Mouse (Mus musculus): ENCODE results near the gene Ptprm.

Ptprm gene

GRCm38 (mm10) chr17:66701358-66702184, 652.7 kb downstream of the Ptprm start:
- no peak for DNase-seq

GRCm38 (mm10) chr17:66699896-66700295, 654.4 kb downstream of the Ptprm start:
- no peak for DNase-seq

- DNase-seq: no peak
These were observed 656.6 kb downstream of the Ptprm start for GRCm38 (mm10) chr17:66697650-66698049.

GRCm38 (mm10) chr17:66696531-66697172, 657.6 kb downstream of the Ptprm start:
- no peak for DNase-seq

- DNase-seq: no peak
These were observed 659.9 kb downstream of the Ptprm start for GRCm38 (mm10) chr17:66694326-66694725.

DNA sequence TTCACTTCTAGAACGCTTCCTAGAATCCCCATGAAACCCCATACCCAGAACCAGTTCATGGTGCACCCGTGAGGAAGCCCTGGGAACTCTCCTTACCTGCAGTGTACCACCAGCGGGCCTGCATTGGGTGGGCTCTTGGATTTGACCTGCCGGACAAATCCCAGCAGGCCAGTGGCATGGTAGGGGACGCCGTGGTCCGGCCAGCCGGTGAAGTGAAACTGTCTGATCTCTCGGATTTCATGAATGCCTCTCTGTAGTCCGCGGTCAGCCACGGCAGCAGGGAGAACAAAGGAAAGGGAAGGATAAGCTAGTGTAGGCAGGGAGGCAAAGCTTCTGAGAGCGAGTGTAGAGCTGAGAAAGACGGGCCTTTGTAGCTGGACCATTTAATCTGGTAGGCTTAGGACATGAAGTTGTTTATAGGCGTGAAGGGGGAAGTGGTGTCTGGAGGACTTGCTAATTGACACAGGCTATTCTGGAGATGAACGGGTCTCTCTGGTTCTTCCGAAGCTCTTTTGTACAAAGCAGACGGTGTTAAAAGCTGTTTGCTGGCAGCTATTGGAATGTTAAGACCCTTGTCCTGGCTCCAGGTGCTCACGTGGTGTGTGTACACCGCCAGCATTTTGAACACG, 660.5 kb downstream of the Ptprm start:
- DNase-seq: no peak

DNA sequence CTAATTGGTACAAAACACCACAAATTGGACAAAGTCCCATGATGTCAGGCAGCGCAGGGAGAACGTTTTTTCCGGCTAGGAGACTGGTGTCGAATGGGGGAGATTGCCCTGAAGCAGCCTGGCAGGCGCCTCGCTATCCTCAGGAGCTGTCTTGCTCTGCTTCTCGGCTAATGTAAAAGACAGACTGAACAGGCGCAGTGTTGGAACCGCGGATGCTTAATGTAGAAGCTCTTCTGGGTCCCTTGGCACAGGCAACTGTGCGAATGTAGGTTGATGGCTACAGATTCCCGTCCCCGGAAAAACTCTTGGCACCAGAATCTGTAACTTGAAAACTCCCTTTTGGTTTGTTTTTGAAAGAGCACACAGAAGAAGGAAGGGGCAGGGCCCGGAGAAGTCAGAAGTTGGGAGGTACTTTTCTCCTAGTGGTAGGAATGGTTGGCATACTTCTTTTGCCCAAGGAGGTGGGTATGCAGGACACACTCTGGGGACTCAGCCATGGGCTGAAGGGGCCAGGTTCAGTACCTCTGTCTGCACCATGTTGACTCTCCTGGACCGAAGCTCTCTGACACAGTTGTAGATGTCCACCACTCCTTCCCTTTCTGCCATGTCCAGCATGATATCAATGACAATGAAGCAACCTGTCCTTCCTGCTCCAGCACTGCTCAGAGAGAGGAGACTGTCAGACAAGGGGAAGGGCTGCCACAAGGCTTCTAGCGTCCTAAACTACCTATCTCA, 661.1 kb downstream of the Ptprm start:
- no peak for DNase-seq

DNA sequence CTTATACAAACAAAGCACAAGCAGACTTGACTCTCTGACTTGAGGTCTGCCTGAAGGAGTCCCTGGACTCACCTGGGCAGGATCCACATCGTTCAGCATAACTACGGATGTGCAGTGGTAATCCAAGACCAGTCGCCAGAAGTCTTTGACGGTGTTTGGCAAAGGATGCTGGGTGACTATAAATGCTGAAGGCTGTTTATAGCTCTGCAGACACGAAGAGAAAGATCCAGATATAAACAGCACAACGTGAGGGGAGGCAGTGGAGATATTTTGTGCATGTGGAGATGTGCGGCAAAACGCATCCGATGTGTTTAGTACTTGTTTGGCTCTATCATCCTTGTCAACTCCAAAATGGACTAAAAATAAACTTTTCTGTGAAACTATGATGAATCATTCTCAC, 666.1 kb downstream of the Ptprm start:
- DNase-seq: no peak

- DNase-seq: no peak
These were observed 666.7 kb downstream of the Ptprm start for GRCm38 (mm10) chr17:66687543-66687942.

GRCm38 (mm10) chr17:66686701-66687489, 667.4 kb downstream of the Ptprm start:
- DNase-seq: no peak

- DNase-seq: no peak
These were observed 670.8 kb downstream of the Ptprm start for GRCm38 (mm10) chr17:66683411-66683810.

GRCm38 (mm10) chr17:66680662-66681061, 673.6 kb downstream of the Ptprm start:
- peak; percentile 63 for DNase-seq

DNA sequence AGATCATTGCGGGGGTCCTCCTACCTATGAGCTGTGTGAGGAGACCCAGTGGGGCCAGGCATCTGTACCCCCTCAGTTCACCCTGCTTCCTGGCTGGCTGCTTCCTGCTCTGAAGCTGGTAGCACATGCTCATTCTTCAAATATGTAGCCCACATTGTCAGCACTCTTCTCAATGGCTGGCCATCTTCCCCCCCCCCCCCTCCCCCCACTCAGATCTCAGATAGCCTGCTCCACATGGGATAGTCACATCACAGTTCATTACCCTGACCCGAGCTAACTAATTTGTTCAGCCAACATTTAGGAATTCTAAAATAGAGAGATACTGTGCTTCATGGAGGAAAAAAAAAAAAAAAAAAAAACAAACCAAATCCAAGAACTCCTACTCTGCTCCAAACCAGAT, 679.6 kb downstream of the Ptprm start:
- DNase-seq: no peak

DNA sequence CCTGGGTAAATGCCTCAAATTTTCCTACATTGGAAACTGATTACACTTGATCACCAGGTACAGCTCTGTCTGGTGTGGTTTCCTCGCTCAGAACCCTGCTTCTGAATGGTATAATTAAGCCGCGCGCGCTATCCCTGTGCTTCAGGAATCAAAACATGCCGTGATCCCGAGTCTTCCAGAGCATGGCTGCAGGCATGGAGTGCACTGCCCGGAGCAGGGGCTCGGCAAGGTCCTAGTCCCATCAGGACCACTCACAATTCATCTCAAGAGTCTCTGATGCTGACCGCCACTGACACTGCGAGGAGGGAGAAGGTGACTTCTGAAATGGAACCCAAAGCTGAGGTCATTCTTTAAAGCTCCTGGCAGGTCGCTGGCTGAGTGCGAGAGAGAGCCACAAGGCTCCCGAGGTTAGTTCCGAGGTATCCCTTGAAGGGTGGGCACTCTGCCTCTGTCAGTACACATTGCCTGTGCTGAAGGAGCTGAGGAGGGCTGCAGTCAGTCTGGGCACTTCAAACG, 682.5 kb downstream of the Ptprm start:
- DNase-seq: no peak

DNA sequence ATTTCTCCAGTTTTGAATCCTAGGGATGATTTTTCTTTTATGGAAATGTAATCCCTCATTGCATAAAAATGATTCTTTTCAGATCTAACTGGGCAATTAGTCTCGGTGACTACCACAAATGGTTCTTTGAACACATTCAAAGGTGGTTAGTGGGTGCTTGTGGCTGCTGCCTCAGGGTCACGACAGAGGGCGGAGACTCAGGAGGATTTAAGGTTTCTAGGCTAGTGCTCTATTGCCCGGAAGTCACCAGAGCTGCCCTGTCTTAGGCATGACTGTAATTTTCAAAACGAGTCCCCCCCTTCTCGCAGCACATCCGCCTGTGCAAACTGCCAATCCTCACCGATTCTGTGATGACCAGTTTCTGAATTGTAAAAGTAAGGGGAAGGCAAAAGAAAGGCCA, 683.0 kb downstream of the Ptprm start:
- DNase-seq: no peak

- DNase-seq: no peak
These were observed 688.5 kb downstream of the Ptprm start for GRCm38 (mm10) chr17:66665791-66666190.

GRCm38 (mm10) chr17:66665201-66665756, 689.0 kb downstream of the Ptprm start:
- no peak for DNase-seq

GRCm38 (mm10) chr17:66664796-66665195, 689.5 kb downstream of the Ptprm start:
- DNase-seq: no peak

DNA sequence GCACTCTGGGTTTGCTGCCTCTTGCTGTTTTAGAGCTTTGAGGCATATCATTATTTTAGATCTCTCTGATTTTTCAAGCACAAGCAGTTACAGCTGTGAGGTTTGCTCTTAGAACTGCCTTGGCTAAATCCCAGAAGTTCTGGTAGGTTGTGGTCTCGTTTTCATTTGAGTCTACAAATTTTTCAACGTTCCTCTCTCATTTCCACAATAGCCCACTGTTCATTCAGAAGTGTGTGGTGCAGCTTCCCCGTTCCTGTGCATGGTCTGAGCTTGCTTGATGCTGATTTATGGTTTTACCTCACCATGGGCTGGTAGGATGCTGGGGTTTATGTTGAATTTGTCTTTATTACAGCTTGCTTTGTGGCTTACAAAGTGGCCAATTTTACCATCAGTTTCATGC, 695.0 kb downstream of the Ptprm start:
- DNase-seq: no peak

DNA sequence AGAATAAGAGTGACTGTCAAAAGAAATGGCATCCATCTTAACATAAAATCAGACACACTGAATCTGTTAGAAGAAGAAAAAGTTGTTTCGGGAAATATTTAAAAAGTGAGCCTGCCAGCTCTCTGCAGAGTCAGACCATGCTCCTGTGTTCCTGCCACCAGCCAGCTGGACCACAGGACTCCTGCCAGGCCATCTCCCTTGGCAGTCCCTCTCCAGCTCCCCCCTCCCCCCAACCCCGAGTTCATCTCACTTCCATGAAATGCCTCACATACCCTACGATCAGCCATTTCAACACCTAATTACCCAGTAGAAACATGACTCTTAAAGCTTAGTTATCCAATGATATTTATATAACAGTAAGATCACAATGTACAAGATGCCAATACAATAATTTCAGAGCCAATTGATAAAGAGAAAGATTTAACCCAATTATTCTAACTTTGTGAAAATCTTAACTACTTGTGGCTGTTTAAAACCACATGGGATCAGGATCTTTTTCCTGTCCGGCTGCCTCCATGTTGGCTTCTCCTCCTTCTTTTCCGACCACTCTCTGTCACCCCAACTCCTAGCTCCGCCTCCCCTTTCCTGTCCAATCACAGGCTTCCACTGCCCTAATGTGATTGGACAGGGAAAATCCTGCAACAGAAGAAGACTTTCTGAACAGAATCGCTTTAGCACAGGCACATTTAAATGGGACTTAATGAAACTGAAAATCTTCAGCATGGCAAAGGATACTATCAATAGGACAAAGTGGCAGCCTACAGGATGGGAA, 716.1 kb downstream of the Ptprm start:
- DNase-seq: no peak

Data from thymus, postnatal 4 days (tissue).